Mouse (Mus musculus): ENCODE results near the gene Epb41l4b. TPM values are rescaled to one million over a fixed set of nuclear protein-coding genes. Genes with fewer than 3 reads are reported as not detected.

Gene Epb41l4b
- total RNA-seq, 1 experiment from 2014 or later = 3.1 TPM

GRCm38 (mm10) chr4:56990215-56990584 lies 153.0 kb downstream of the Epb41l4b start, which contains the start of gene Frrs1l:
Frrs1l (minus strand) TSS chr4:56990391.
- ATAC-seq (ENCODE audit: extremely low read depth, insufficient number of reproducible peaks, low FRiP score, poor library complexity, severe bottlenecking) = no peak

DNA sequence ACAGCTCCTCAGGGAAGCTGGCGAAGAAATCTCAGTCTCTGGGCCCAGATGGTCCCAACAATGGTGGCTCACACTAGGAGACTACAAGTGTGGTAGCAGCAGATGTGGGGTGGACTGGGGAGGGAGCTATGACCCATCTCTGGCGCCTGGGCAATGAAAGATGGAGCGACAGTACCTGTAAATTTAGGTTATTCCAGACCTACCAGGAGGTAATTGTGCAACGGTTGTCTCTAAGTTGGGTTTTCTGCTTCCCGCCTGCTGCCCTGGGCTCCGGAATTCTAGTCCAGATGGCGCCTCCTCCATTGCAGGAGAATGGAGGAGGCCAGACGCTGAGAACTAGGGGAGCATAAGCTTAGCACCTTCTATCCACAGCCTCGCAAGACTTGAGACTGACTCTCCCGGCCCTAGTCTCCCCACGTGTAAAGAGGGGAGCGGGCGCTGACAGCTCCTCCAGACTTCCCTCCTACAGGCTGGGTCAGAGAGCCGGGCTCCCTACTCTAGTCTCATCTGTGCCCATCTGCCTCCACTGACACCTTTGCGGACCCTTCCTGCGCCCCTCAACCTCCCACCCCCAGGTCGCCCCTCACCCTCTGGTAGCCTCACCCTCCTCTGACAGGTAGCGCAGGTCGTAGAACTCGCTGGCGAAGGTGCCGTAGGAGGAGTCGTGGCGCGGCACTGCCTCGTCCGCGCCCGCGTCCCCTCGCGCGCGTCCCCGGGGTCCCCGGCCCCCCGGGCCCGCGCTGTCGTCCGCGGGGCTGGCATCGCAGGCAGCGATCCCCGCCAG lies 153.6 kb downstream of the Epb41l4b start:
- ATAC-seq (ENCODE audit: extremely low read depth, insufficient number of reproducible peaks, low FRiP score, poor library complexity, severe bottlenecking) = no peak

GRCm38 (mm10) chr4:56965586-56966179 lies 177.6 kb downstream of the Epb41l4b start:
- no peak for ATAC-seq (ENCODE audit: extremely low read depth, insufficient number of reproducible peaks, low FRiP score, poor library complexity, severe bottlenecking)

DNA sequence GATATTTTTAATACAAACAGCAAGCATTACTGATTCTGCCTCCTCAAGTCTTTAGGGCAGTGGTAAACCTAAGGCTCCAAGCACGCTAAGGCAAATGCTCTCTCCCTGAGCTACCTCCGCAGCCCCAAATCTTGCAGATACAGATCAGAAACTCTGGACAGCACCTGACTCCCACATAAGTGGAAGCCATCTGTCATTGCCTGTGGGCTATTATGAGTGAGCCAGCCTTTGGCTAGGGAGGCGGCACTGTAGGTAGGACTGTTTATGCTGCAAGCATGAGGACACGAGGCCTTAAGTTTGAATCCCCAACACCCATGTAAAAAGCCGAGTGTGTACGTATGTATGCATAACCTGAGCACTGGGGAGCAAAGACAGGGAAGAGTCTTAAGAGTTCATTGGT lies 179.6 kb downstream of the Epb41l4b start:
- ATAC-seq (ENCODE audit: extremely low read depth, insufficient number of reproducible peaks, low FRiP score, poor library complexity, severe bottlenecking) = no peak

DNA sequence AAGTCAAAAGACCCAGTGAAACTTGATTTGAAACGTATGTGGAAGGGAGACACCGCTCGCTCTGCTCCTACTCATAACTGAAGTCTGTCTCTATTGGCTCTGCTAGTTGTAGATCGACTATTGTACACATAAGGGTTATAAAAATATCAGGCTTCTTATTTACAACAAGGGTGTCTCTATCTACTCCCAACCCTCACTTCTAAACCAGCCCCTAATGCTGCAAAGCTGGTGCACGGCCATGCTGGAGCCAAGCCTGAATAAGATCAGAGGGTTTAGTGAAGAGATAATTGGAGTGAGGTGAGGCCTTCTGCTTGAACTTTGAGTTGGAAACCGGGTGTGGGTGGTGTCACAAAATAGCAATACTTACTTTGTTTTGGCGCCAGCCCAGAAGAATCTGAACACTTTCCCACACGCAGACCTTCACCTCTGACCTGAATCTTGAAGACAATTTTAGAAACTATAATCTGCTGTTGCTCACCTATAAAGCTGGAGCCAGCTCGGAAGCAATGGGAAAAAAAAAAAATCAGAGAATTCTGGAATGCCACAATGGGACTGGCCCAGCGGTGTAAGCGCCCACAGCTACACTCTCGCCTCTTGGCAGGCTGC lies 181.8 kb downstream of the Epb41l4b start:
- no peak for ATAC-seq (ENCODE audit: extremely low read depth, insufficient number of reproducible peaks, low FRiP score, poor library complexity, severe bottlenecking)

GRCm38 (mm10) chr4:56957518-56957917 lies 185.7 kb downstream of the Epb41l4b start:
- ATAC-seq (ENCODE audit: extremely low read depth, insufficient number of reproducible peaks, low FRiP score, poor library complexity, severe bottlenecking) = no peak

DNA sequence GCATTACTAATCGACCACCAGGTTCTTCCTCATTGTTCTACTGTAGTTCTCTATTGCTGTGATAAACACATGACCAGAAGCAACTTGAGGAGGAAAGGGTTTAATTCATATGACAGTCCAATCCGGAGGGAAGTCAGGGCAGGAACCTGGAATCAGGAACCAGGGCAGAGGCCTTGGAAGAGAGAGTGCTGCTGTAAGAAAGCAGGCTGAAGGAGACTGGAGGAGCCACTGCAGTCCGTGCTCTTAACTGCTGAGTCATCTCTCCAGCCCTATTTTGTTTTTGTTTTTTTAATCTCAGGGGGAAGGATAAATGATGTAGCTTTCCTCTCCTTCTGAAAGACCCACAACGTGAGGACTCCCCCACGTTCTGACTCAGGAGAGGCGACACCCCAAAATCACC lies 190.0 kb downstream of the Epb41l4b start:
- no peak for ATAC-seq (ENCODE audit: extremely low read depth, insufficient number of reproducible peaks, low FRiP score, poor library complexity, severe bottlenecking)

- no peak for ATAC-seq (ENCODE audit: extremely low read depth, insufficient number of reproducible peaks, low FRiP score, poor library complexity, severe bottlenecking)
These were observed 191.5 kb downstream of the Epb41l4b start for GRCm38 (mm10) chr4:56951701-56952100.

- no peak for ATAC-seq (ENCODE audit: extremely low read depth, insufficient number of reproducible peaks, low FRiP score, poor library complexity, severe bottlenecking)
These were observed 193.7 kb downstream of the Epb41l4b start for GRCm38 (mm10) chr4:56949494-56949893.

GRCm38 (mm10) chr4:56946641-56947640 lies 196.3 kb downstream of the Epb41l4b start, which contains the start of gene Tmem245:
Tmem245 (minus strand) TSS chr4:56947437.
- ATAC-seq (ENCODE audit: extremely low read depth, insufficient number of reproducible peaks, low FRiP score, poor library complexity, severe bottlenecking) = peak; percentile 97

- no peak for ATAC-seq (ENCODE audit: extremely low read depth, insufficient number of reproducible peaks, low FRiP score, poor library complexity, severe bottlenecking)
These were observed 197.1 kb downstream of the Epb41l4b start for GRCm38 (mm10) chr4:56946180-56946579.

DNA sequence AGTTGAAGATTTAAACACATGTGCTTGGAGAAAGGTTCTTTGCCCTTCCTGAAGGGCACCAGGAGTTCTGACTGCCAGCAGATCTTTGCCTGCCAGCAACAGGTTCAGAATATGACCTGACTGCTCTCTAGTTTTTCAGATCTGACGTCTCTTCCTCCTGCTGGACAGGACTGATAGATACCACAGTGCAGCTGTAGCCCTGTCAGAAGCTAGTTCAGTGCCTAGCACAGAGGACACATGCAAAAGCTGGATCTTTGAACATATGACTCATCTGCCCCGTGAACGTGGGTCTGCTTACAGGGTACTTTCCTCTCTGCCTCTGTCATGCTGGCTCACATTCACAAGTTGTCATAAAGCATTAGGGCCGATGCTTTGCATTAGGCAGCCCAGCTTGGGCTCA lies 199.0 kb downstream of the Epb41l4b start:
- ATAC-seq (ENCODE audit: extremely low read depth, insufficient number of reproducible peaks, low FRiP score, poor library complexity, severe bottlenecking) = no peak

DNA sequence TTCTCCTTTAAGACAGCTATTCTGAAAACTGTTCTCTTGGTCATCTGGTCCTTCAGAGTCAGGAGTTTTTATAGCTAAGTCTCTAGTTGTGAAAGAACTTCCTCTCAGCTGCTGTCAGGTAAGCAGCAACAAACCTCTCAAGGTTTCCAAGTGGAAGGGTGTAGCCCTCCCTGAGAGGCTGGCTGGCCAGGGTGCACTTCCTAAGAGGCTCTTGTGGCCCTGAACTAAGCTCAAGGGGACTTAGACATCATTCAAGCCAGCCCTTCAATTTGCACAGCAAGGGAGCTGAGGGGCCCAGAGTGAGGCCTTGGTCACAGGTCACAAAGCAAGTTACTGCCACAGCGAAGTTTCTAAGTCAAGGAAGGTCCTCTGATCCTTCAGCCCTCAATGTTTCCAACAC lies 200.0 kb downstream of the Epb41l4b start:
- no peak for ATAC-seq (ENCODE audit: extremely low read depth, insufficient number of reproducible peaks, low FRiP score, poor library complexity, severe bottlenecking)

DNA sequence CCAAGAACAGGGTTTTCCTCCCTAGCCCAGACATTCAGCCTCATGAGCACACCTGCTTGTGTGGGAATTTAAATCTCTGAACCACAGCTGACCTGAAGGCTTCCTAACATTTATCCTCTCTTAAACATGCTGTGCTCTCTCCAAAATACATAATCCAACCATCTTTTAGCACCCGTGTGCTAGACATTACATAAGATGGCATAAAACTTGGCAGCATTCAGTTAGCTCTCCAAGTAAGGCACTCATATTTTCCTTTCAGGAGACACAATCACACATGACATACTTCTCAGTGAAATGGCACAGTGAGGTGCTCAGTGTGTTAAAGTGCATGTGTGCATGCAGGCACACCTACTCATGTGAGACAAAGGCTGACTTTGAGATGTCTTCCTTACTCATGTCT lies 200.7 kb downstream of the Epb41l4b start:
- no peak for ATAC-seq (ENCODE audit: extremely low read depth, insufficient number of reproducible peaks, low FRiP score, poor library complexity, severe bottlenecking)

Other genes starting within 250 kb of the Epb41l4b start
- gene Tmem245, start 196.0 kb downstream of the Epb41l4b start, total RNA-seq (2017) = 16.8 and 19.0 TPM in 2 replicates
- 0.12 TPM in 1 of 2 replicates, not detected in the other for gene Frrs1l, start 153.0 kb downstream of the Epb41l4b start, total RNA-seq (2017)
- gene Ptpn3, start 158.4 kb upstream of the Epb41l4b start, total RNA-seq (2017) = 0.35 and 1.5 TPM in 2 replicates